Mouse (Mus musculus) myocyte (in vitro differentiated cells): Measurements from ENCODE around the gene P2rx6.

ENCODE experiments used
- E2F4 ChIP-seq: IDR thresholded peaks from one replicate; pipeline ENCODE4 v1.6.1; 2011; ENCODE audit warnings: mild to moderate bottlenecking, control low read depth, moderate library complexity; ENCODE audit not compliant: insufficient read depth
- MAX ChIP-seq: IDR thresholded peaks from one replicate; pipeline ENCODE4 v1.6.1; 2011; ENCODE audit warnings: low read depth, mild to moderate bottlenecking, control low read depth
- MYOD1 ChIP-seq, 3 experiments: IDR thresholded peaks; one replicate each; pipeline ENCODE4 v1.6.1; 2011; ENCODE audit warnings: control low read depth in 2 of 3, low read depth in 2 of 3, mild to moderate bottlenecking in 2 of 3, moderate library complexity in 1 of 3; ENCODE audit not compliant: insufficient read length in 2 of 3, control insufficient read depth in 1 of 3
- POLR2A ChIP-seq: IDR thresholded peaks from one replicate; pipeline ENCODE4 v1.6.1; 2011; ENCODE audit warnings: low read depth, mild to moderate bottlenecking, control low read depth, moderate library complexity; ENCODE audit not compliant: insufficient read length
- POLR2AphosphoS2 ChIP-seq: IDR thresholded peaks from one replicate; pipeline ENCODE4 v1.6.1; 2011; ENCODE audit warnings: low read depth, control low read depth; ENCODE audit not compliant: insufficient read length
- REST ChIP-seq: IDR thresholded peaks from one replicate; pipeline ENCODE4 v1.6.1; 2011; ENCODE audit warnings: mild to moderate bottlenecking, control low read depth, moderate library complexity; ENCODE audit not compliant: insufficient read depth, insufficient read length
- TCF3 ChIP-seq: IDR thresholded peaks from one replicate; pipeline ENCODE4 v1.6.1; 2011; ENCODE audit warnings: low read depth, control low read depth; ENCODE audit not compliant: insufficient read length

DNA sequence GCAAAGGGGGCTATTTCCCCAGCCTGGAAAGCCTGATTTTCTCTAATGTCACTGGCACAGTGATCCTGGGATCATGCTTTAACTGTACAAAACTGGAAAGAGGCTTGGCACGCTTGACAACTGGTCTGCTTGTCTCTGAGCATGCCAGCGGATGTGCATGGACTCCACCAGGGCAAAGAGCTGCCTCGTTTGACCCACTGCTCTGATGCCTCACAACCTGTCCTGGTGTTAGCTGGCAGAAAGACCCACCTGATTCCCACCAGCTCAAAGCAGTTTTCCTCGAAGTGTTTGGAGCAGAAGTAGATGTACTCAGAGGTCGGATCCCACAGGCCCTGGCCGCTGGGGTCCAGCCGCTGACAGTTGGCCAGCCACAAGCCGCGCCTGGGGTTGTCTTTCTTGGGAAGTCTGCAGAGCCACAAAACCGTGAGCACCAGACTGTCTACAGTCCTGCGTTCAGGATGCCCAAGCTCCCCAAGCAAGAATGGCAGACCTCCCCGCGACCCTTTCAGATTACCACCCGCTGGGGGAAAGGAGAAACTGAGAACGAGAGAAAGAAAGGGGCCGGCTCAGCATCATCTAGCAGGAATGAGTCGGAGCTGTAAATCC, 31.6 kb upstream of the P2rx6 start:
- no peak for TF ChIP-seq POLR2A
- no peak for TF ChIP-seq MYOD1 (IDR thresholded peaks at IDR 0.05; ENCODE audit: control insufficient read depth in 1 of 3, insufficient read length in 2 of 3, low read depth in 2 of 3)
- TF ChIP-seq REST = no peak
- TF ChIP-seq MAX = no peak
- no peak for TF ChIP-seq POLR2AphosphoS2
- TF ChIP-seq E2F4 = no peak
- TF ChIP-seq TCF3 = no peak
